Mouse (Mus musculus) E14TG2a.4 (cell line): ENCODE measurements at regions not wholly inside any gene's neighbourhood (a gene's known extent, or its start where the extent isn't known, plus 50 kb on each side); places are given as distances from the start of the nearest gene placed in this dataset.

Experiments used
- CTCF ChIP-seq: conservative IDR thresholded peaks from 2 replicates; pipeline ENCODE4 v1.5.1; 2014; ENCODE audit warnings: low read length
- NANOG ChIP-seq: IDR thresholded peaks from 2 replicates; pipeline ENCODE4 v1.6.1; 2014; ENCODE audit warnings: borderline replicate concordance, low read length, mixed read lengths

DNA sequence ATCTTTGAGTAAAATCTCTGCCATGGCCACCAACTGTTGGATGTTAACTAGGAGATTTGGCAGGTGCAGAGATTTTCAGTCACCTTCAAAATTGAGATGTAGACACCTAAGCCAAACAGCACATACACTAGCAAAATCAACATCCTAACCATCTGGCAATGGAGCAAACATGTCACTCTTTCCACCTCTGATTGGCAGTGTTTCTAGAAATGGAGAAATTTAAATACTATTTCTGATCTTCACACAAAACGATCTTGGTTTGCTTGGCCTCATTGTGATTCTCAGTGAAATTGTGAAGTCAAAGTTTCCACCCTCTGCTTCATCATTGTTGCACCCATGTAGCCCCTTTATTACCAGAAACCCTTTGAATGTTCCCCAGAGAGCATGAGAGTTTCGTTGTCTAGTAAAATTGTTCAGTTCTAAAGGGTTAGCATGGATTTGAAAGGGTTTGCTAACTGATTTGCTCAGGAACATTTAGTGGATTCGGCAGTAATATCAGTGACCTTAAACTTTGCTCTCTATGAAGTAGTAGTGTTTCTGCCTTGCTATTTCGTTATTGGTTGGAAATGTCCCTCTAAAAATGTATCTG, 854.1 kb downstream of the Stpg2 start:
- TF ChIP-seq CTCF (no peak), NANOG (no peak)
